Mouse (Mus musculus): ENCODE data around the gene Kat7. TPM values are rescaled to one million over a fixed set of nuclear protein-coding genes. Genes with fewer than 3 reads are reported as not detected.

The Kat7 gene
- polyA plus RNA-seq, 1 experiment, result 11.7 TPM

DNA sequence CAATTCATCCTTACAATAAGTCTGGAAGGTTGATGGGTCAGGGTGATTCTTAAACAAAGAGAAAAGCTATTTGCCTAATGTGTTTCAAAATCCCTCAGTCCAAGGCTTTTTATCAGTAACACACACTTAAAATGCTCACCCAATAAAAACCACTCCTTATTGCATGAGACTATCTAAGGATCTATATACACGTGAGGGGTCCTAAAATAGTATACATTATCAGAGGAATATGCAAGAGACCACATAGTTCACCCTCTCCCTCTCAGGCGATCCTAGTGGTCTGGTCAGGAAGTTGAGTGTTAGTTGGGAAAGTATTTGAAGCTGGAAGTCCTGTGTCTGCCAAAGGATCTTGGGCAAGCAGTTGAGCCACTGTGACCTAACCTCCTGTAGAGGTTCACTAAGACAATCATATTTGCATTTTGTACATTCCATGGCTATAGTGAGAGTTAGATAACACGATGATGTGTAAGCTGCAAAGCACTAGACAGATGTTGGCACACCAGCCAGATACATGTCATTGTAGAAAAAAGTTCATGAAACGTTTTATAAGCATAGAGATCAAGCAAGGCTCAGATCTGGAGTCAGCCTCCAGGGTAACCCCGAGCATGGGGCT, 24.5 kb upstream of the Kat7 start:
- H3K9me3 ChIP-seq, result no peaks in the 10 kb centered on the region
- TF ChIP-seq FLI1 (IDR thresholded peaks at IDR 0.05; ENCODE audit: low read length) (no peak), GATA1 (IDR thresholded peaks at IDR 0.05; ENCODE audit: borderline replicate concordance, low read length) (no peak)
- H3K27me3 ChIP-seq (replicated peaks), result no peaks in the 10 kb centered on the region
- no peak overlapping the region for H3K4me3 ChIP-seq (replicated peaks)
- H3K36me3 ChIP-seq (replicated peaks; ENCODE audit: low read length), result no peaks in the 10 kb centered on the region
- peaks cover 66% of the 10 kb centered on the region for H3K4me1 ChIP-seq

- Histone ChIP-seq H3K9me3 (no peaks in the 10 kb centered on the region), H3K4me1 (peaks cover 59% of the 10 kb centered on the region), H3K4me3 (replicated peaks) (no peak overlapping the region), H3K27me3 (replicated peaks) (no peaks in the 10 kb centered on the region), H3K36me3 (replicated peaks; ENCODE audit: low read length) (no peaks in the 10 kb centered on the region)
- TF ChIP-seq FLI1 (IDR thresholded peaks at IDR 0.05; ENCODE audit: low read length) (no peak), GATA1 (IDR thresholded peaks at IDR 0.05; ENCODE audit: borderline replicate concordance, low read length) (no peak)
Observed at GRCm38 (mm10) chr11:95333805-95334204, 23.8 kb upstream of the Kat7 start.

GRCm38 (mm10) chr11:95333209-95333608, 23.2 kb upstream of the Kat7 start:
- Histone ChIP-seq H3K4me3 (replicated peaks) (no peak overlapping the region), H3K36me3 (replicated peaks; ENCODE audit: low read length) (no peaks in the 10 kb centered on the region), H3K27me3 (replicated peaks) (no peaks in the 10 kb centered on the region), H3K4me1 (peaks cover 53% of the 10 kb centered on the region), H3K9me3 (no peaks in the 10 kb centered on the region)
- TF ChIP-seq FLI1 (IDR thresholded peaks at IDR 0.05; ENCODE audit: low read length) (no peak), GATA1 (IDR thresholded peaks at IDR 0.05; ENCODE audit: borderline replicate concordance, low read length) (no peak)

DNA sequence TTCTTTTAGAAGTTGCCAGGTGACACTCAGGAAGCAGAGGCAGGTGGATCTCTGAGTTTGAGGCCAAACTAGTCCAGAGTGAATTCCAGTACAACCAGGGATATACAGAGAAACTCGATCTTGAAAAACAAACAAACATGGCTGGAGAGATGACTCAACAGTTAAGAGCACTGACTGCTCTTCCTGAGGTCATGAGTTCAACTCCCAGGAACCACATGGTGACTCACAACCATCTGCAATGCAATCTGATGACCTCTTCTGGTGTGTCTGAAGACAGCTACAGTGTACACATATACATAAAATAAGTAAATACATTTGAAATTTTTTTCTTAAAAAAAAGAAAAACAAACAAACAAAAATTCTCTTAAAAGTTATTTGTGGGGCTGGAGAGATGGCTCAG, 20.6 kb upstream of the Kat7 start:
- Histone ChIP-seq H3K4me1 (peaks cover 50% of the 10 kb centered on the region), H3K4me3 (replicated peaks) (no peak overlapping the region), H3K27me3 (replicated peaks) (peaks cover 7% of the 10 kb centered on the region), H3K9me3 (no peaks in the 10 kb centered on the region), H3K36me3 (replicated peaks; ENCODE audit: low read length) (no peaks in the 10 kb centered on the region)
- TF ChIP-seq GATA1 (IDR thresholded peaks at IDR 0.05; ENCODE audit: borderline replicate concordance, low read length) (no peak), FLI1 (IDR thresholded peaks at IDR 0.05; ENCODE audit: low read length) (no peak)

DNA sequence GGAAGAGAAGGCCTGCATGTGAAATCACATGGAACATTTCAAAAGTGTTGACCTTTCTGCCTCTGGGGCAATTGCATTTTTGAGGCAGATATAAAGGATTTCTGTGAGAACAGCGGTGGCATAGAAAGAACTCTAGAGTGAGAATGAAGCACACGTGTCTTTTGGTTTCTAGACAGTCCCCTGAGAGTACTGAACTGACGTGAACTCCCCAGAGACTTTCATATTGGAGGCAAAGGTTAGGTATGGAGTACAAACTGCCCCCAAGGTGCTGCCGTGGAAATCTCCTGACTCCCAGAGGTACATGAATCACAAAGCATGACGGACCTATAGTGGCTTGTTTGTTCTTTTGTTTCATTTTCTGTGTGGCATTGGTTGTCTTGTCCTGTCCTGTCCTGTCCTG, 18.6 kb upstream of the Kat7 start:
- H3K4me1 ChIP-seq, result peaks cover 40% of the 10 kb centered on the region
- H3K36me3 ChIP-seq (replicated peaks; ENCODE audit: low read length), result no peaks in the 10 kb centered on the region
- peaks cover 17% of the 10 kb centered on the region for H3K27me3 ChIP-seq (replicated peaks)
- H3K9me3 ChIP-seq, result no peaks in the 10 kb centered on the region
- no peak for TF ChIP-seq FLI1 (IDR thresholded peaks at IDR 0.05; ENCODE audit: low read length)
- TF ChIP-seq GATA1 (IDR thresholded peaks at IDR 0.05; ENCODE audit: borderline replicate concordance, low read length), result no peak
- H3K4me3 ChIP-seq (replicated peaks), result no peak overlapping the region

- Histone ChIP-seq H3K4me1 (peaks cover 27% of the 10 kb centered on the region), H3K27me3 (replicated peaks) (peaks cover 21% of the 10 kb centered on the region), H3K36me3 (replicated peaks; ENCODE audit: low read length) (no peaks in the 10 kb centered on the region), H3K4me3 (replicated peaks) (no peak overlapping the region), H3K9me3 (no peaks in the 10 kb centered on the region)
- TF ChIP-seq GATA1 (IDR thresholded peaks at IDR 0.05; ENCODE audit: borderline replicate concordance, low read length) (no peak), FLI1 (IDR thresholded peaks at IDR 0.05; ENCODE audit: low read length) (no peak)
Observed at GRCm38 (mm10) chr11:95326243-95326642, 16.2 kb upstream of the Kat7 start.

- TF ChIP-seq FLI1 (IDR thresholded peaks at IDR 0.05; ENCODE audit: low read length) (no peak), GATA1 (IDR thresholded peaks at IDR 0.05; ENCODE audit: borderline replicate concordance, low read length) (no peak)
- Histone ChIP-seq H3K4me3 (replicated peaks) (no peak overlapping the region), H3K9me3 (no peaks in the 10 kb centered on the region), H3K4me1 (peaks cover 27% of the 10 kb centered on the region), H3K36me3 (replicated peaks; ENCODE audit: low read length) (no peaks in the 10 kb centered on the region), H3K27me3 (replicated peaks) (peaks cover 21% of the 10 kb centered on the region)
Observed at GRCm38 (mm10) chr11:95325832-95326231, 15.8 kb upstream of the Kat7 start.

DNA sequence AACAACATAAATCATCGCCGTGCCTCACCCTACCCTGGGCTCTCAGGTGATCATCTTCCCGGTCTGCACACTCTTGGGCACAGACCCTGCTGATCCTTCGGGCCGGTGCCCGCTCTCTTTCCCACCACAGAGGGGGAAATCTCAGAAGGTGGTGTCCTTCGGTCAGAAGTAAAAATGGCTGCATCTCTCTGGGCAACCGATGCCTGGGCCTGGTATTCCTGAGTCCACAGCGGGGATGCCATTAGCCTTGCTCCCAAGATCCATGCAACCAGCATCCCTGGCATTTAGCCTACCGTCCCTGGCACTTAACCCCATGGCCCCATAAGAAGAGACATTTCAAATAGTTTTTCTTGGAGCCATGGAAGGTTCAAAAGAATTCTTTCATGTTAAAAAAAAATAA, 14.1 kb upstream of the Kat7 start:
- H3K36me3 ChIP-seq (replicated peaks; ENCODE audit: low read length), result no peaks in the 10 kb centered on the region
- TF ChIP-seq FLI1 (IDR thresholded peaks at IDR 0.05; ENCODE audit: low read length), result no peak
- TF ChIP-seq GATA1 (IDR thresholded peaks at IDR 0.05; ENCODE audit: borderline replicate concordance, low read length), result no peak
- peaks cover 21% of the 10 kb centered on the region for H3K27me3 ChIP-seq (replicated peaks)
- H3K4me1 ChIP-seq, result peaks cover 35% of the 10 kb centered on the region
- no peaks in the 10 kb centered on the region for H3K9me3 ChIP-seq
- no peak overlapping the region for H3K4me3 ChIP-seq (replicated peaks)

DNA sequence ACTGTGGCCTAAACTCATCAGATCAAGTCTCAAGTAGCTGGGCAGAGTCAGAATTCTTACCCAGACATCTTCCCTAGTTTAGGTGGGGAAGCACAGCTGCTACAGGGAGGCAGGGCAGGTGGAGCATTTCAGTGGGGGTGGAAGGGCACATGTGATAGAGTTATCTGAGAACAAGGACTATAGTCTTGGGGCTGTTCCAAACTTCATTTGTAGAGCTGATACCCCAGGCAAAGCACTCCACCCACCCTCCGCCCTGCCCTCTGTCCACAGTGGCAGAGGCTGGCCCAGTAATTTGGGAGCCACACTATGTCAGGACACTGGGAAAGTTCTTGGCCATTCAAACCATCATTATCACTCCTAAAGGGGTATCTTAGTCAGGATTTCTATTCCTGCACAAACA, 10.0 kb upstream of the Kat7 start:
- TF ChIP-seq FLI1 (IDR thresholded peaks at IDR 0.05; ENCODE audit: low read length), result no peak
- no peak for TF ChIP-seq GATA1 (IDR thresholded peaks at IDR 0.05; ENCODE audit: borderline replicate concordance, low read length)
- no peak overlapping the region for H3K4me3 ChIP-seq (replicated peaks)
- peaks cover 35% of the 10 kb centered on the region for H3K4me1 ChIP-seq
- no peaks in the 10 kb centered on the region for H3K36me3 ChIP-seq (replicated peaks; ENCODE audit: low read length)
- no peaks in the 10 kb centered on the region for H3K9me3 ChIP-seq
- H3K27me3 ChIP-seq (replicated peaks), result peaks cover 13% of the 10 kb centered on the region

GRCm38 (mm10) chr11:95319506-95319905, 9.5 kb upstream of the Kat7 start:
- H3K36me3 ChIP-seq (replicated peaks; ENCODE audit: low read length), result no peaks in the 10 kb centered on the region
- H3K9me3 ChIP-seq, result no peaks in the 10 kb centered on the region
- H3K4me1 ChIP-seq, result peaks cover 36% of the 10 kb centered on the region
- H3K4me3 ChIP-seq (replicated peaks), result no peak overlapping the region
- no peak for TF ChIP-seq GATA1 (IDR thresholded peaks at IDR 0.05; ENCODE audit: borderline replicate concordance, low read length)
- TF ChIP-seq FLI1 (IDR thresholded peaks at IDR 0.05; ENCODE audit: low read length), result no peak
- H3K27me3 ChIP-seq (replicated peaks), result peaks cover 8% of the 10 kb centered on the region

- Histone ChIP-seq H3K4me3 (replicated peaks) (no peak overlapping the region), H3K9me3 (no peaks in the 10 kb centered on the region), H3K36me3 (replicated peaks; ENCODE audit: low read length) (no peaks in the 10 kb centered on the region), H3K4me1 (peaks cover 37% of the 10 kb centered on the region), H3K27me3 (replicated peaks) (peaks cover 4% of the 10 kb centered on the region)
- TF ChIP-seq FLI1 (IDR thresholded peaks at IDR 0.05; ENCODE audit: low read length) (no peak), GATA1 (IDR thresholded peaks at IDR 0.05; ENCODE audit: borderline replicate concordance, low read length) (no peak)
Observed at GRCm38 (mm10) chr11:95318116-95318515, 8.1 kb upstream of the Kat7 start.

Measured in megakaryocyte, embryonic 14.5 days (primary cell).